Mouse (Mus musculus): Measurements from ENCODE around the gene Trpm5.

- TF ChIP-seq CTCF (IDR thresholded peaks at IDR 0.05; ENCODE audit: extremely low read depth, insufficient read depth, insufficient read length, insufficient replicate concordance) (no peak), POLR2A (IDR thresholded peaks at IDR 0.05; ENCODE audit: low read depth, low read length) (no peak)
These were observed 49.6 kb downstream of the Trpm5 start for GRCm38 (mm10) chr7:143044826-143045206.
